Comparison of ENCODE assay signal across 9 mouse cellular contexts in the genomic region with DNA sequence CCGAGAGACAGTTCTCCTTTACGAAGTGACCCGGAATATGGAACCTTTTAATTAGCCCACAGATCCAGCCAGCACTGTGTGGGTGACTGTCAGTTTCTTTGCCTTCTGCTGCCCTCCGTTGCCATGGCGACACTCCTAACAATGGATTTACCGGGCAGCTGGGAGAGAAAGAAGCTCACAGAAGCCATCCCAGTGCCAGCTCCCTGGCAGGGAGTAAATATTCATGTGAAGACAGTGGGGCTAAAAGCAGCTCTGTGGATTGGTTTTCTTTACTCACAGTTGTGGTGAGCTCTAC.
DNase-seq lines count a peak whose midpoint lies in the region; ATAC-seq and TF ChIP-seq lines count a peak whose summit lies in the region.
"Had no signal": no experiment of that assay in that cellular context is flagged by ENCODE, and none has a peak within 500 bp of the region (broad histone marks: within the 10 kb centered on the region; RNA-seq: fewer than 3 reads in every experiment).

No protein-coding gene starts in this region.

- WGBS in forebrain, embryonic 10.5 days: 43% methylated on average over 6 of the region's 6 CpGs
- 15% methylated on average over 6 of the region's 6 CpGs for WGBS in midbrain, postnatal 0 days

- peaks cover 13% of the 10 kb centered on the region; the same call in 1 of the 2 replicates for H3K27me3 ChIP-seq in forebrain, embryonic 10.5 days (ENCODE audit: poor library complexity, severe bottlenecking)
- no peaks in the 10 kb centered on the region for H3K27me3 ChIP-seq in midbrain, postnatal 0 days (ENCODE audit: insufficient read depth, low read length)
- H3K27me3 ChIP-seq: megakaryocyte, embryonic 14.5 days had no signal

- peak overlapping the region; percentile 22; the same call in 1 of the 2 replicates for H3K4me3 ChIP-seq in forebrain, embryonic 10.5 days
- H3K4me3 ChIP-seq in midbrain, postnatal 0 days (ENCODE audit: low read depth, low read length): no peak overlapping the region
- H3K4me3 ChIP-seq: megakaryocyte, embryonic 14.5 days had no signal

- H3K36me3 ChIP-seq in forebrain, embryonic 10.5 days (replicated peaks): no peaks in the 10 kb centered on the region
- no peaks in the 10 kb centered on the region for H3K36me3 ChIP-seq in midbrain, postnatal 0 days (ENCODE audit: insufficient read depth, low read length)

- 0 out of 2 replicates have a peak overlapping the region, but pooled peaks have one; percentile 30 for H3K27ac ChIP-seq in forebrain, embryonic 10.5 days
- peak overlapping the region; percentile 58 for H3K27ac ChIP-seq in midbrain, postnatal 0 days (ENCODE audit: low read depth, low read length)

- no peaks in the 10 kb centered on the region for H3K9me3 ChIP-seq in forebrain, embryonic 10.5 days
- no peaks in the 10 kb centered on the region for H3K9me3 ChIP-seq in midbrain, postnatal 0 days (ENCODE audit: low read length)

- TF ChIP-seq CTCF in midbrain, postnatal 0 days (IDR thresholded peaks at IDR 0.05): no peak

- H3K4me2 ChIP-seq in midbrain, postnatal 0 days (ENCODE audit: low read depth, low read length, poor library complexity, severe bottlenecking): peak overlapping the region; percentile 32

- ATAC-seq in cerebellum, adult (ENCODE audit: insufficient number of reproducible peaks, low FRiP score, low TSS enrichment): peak; percentile 85
- peak; percentile 90 for ATAC-seq in midbrain, postnatal 0 days (ENCODE audit: low FRiP score)

- DNase-seq in forebrain, embryonic 10.5 days (ENCODE audit: extremely low spot score, low spot score): peak; percentile 77
- peak; percentile 63 for DNase-seq in layer of hippocampus, adult 9-10 months (ENCODE audit: low spot score)
- DNase-seq in midbrain, postnatal 0 days (ENCODE audit: low spot score): peak; percentile 94
- no peak for DNase-seq in ovary, postnatal 10 days (ENCODE audit: low spot score)
- DNase-seq in heart, adult 8-10 months (ENCODE audit: low spot score): no peak
- no peak for DNase-seq in urinary bladder, postnatal 10 days (ENCODE audit: low spot score)
- DNase-seq in lung, postnatal 36 days: no peak

- H3K9ac ChIP-seq in midbrain, postnatal 0 days (replicated peaks; ENCODE audit: low read length, poor library complexity, severe bottlenecking): no peak overlapping the region

- H3K4me1 ChIP-seq in forebrain, embryonic 10.5 days: peaks cover 16% of the 10 kb centered on the region
- H3K4me1 ChIP-seq in midbrain, postnatal 0 days (ENCODE audit: insufficient read depth, low read length): peaks cover 4% of the 10 kb centered on the region; the same call in 1 of the 2 replicates
- H3K4me1 ChIP-seq: megakaryocyte, embryonic 14.5 days had no signal

Comparison
In these comparisons a context has a peak if more than half of its experiments do, and no peak if none do; other contexts are left out.
1. DNase-seq: peak in forebrain, embryonic 10.5 days (single experiment), layer of hippocampus, adult 9-10 months (single experiment) and midbrain, postnatal 0 days (single experiment); none in ovary, postnatal 10 days (single experiment), heart, adult 8-10 months (single experiment), urinary bladder, postnatal 10 days (single experiment) and lung, postnatal 36 days (single experiment).